Mouse (Mus musculus) CD4-positive, CD25-positive, alpha-beta regulatory T cell (primary cell): ENCODE measurements around the gene Cc2d1b. TPM values are rescaled to one million over a fixed set of nuclear protein-coding genes. Genes with fewer than 3 reads are reported as not detected.

Source experiments
- polyA plus RNA-seq: library from polyadenylated mRNA; unstranded; fragments of 100-300 nt; shearing (Covaris generic); gene quantifications from one replicate; pipeline ENCODE4 v1.2.1, GENCODE M21; 2017

Cc2d1b gene
- 93.0 TPM for polyA plus RNA-seq

GRCm38 (mm10) chr4:108619587-108620341 is at the start of gene Cc2d1b:
Gene Cc2d1b (plus strand): TSS chr4:108619940.

GRCm38 (mm10) chr4:108578840-108579742 is 40.6 kb upstream of the Cc2d1b start, which contains the start of the genes Prpf38a and Orc1:
Gene Prpf38a (minus strand): TSS chr4:108579336.
Gene Orc1 (plus strand): TSS chr4:108579423.

Other genes starting within 250 kb of the Cc2d1b start
- not detected for gene Shisal2a, start 236.6 kb upstream of the Cc2d1b start, polyA plus RNA-seq
- 3.9 TPM for gene Gpx7, start 213.0 kb upstream of the Cc2d1b start, polyA plus RNA-seq
- 105 TPM for gene Tut4, start 160.5 kb upstream of the Cc2d1b start, polyA plus RNA-seq
- 56.8 TPM for gene Prpf38a, start 40.6 kb upstream of the Cc2d1b start, polyA plus RNA-seq
- 2.0 TPM for gene Orc1, start 40.5 kb upstream of the Cc2d1b start, polyA plus RNA-seq
- gene 3110021N24Rik, start 99.7 kb downstream of the Cc2d1b start, polyA plus RNA-seq, result not detected
- 0.41 TPM for gene Zfyve9, start 160.9 kb downstream of the Cc2d1b start, polyA plus RNA-seq
- gene Btf3l4, start 213.7 kb downstream of the Cc2d1b start, polyA plus RNA-seq, result 74.8 TPM
- gene Txndc12, start 214.7 kb downstream of the Cc2d1b start, polyA plus RNA-seq, result 31.3 TPM
- 55.4 TPM for gene Kti12, start 227.8 kb downstream of the Cc2d1b start, polyA plus RNA-seq
- gene A730015C16Rik, start 228.7 kb downstream of the Cc2d1b start, polyA plus RNA-seq, result 0.51 TPM